In genomic region chrX:140214198-140214849, GRCm38 (mm10) we compare ENCODE assay signal across 16 mouse cellular contexts.
DNase-seq lines count a peak whose midpoint lies in the region; ATAC-seq and TF ChIP-seq lines count a peak whose summit lies in the region.
"Had no signal": no experiment of that assay in that cellular context is flagged by ENCODE, and none has a peak within 500 bp of the region (broad histone marks: within the 10 kb centered on the region; RNA-seq: fewer than 3 reads in every experiment).

No protein-coding gene starts in this region.

- 46% methylated on average over 4 of the region's 4 CpGs for WGBS in hindbrain, embryonic 16.5 days
- 69% methylated on average over 4 of the region's 4 CpGs for WGBS in hindbrain, embryonic 10.5 days

- H3K4me1 ChIP-seq in hindbrain, embryonic 16.5 days (ENCODE audit: control insufficient read depth, insufficient read depth, low read depth, low read length) = peaks cover 2% of the 10 kb centered on the region; the same call in 1 of the 2 replicates
- no peaks in the 10 kb centered on the region for H3K4me1 ChIP-seq in hindbrain, embryonic 10.5 days (replicated peaks)
- H3K4me1 ChIP-seq: embryonic facial prominence, embryonic 12.5 days; limb, embryonic 10.5 days; liver, embryonic 13.5 days had no signal

- no peaks in the 10 kb centered on the region for H3K36me3 ChIP-seq in hindbrain, embryonic 16.5 days (ENCODE audit: control insufficient read depth, insufficient read depth, low read length)
- H3K36me3 ChIP-seq in hindbrain, embryonic 10.5 days = no peaks in the 10 kb centered on the region
- H3K36me3 ChIP-seq: embryonic facial prominence, embryonic 12.5 days; limb, embryonic 10.5 days; liver, embryonic 13.5 days had no signal

- no peak overlapping the region for H3K4me2 ChIP-seq in hindbrain, embryonic 16.5 days (ENCODE audit: low read length)
- H3K4me2 ChIP-seq: embryonic facial prominence, embryonic 12.5 days; liver, embryonic 13.5 days; midbrain, embryonic 11.5 days had no signal

- no peak for TF ChIP-seq CTCF in brain, embryonic 14.5 days (IDR thresholded peaks at IDR 0.05; ENCODE audit: borderline replicate concordance, extremely low read depth, insufficient read depth, insufficient read length)

- 0 out of 2 replicates have a peak, but pooled peaks have one; percentile 27 for ATAC-seq in hindbrain, embryonic 16.5 days
- ATAC-seq: forebrain, embryonic 14.5 days; inflammation-experienced regulatory T-cells, adult 6 months had no signal

- no peaks in the 10 kb centered on the region for H3K9me3 ChIP-seq in hindbrain, embryonic 16.5 days (ENCODE audit: control insufficient read depth, low read length)
- H3K9me3 ChIP-seq in hindbrain, embryonic 10.5 days = no peaks in the 10 kb centered on the region
- H3K9me3 ChIP-seq: embryonic facial prominence, embryonic 12.5 days; limb, embryonic 10.5 days; liver, embryonic 13.5 days had no signal

- no peak for DNase-seq in hindbrain, embryonic 10.5 days (ENCODE audit: low spot score)
- peak; percentile 26 for DNase-seq in brain, embryonic 14.5 days (ENCODE audit: low read depth)
- DNase-seq in cerebellum, adult 11-12 months = peak; percentile 25
- peak; percentile 24 for DNase-seq in gonadal fat pad, adult 2 months (ENCODE audit: low read depth)
- DNase-seq in layer of hippocampus, adult 9-11 months = no peak
- DNase-seq in spleen, postnatal 10 days (ENCODE audit: low spot score in 2 of 2) = no peak
- DNase-seq: adrenal gland, postnatal 14 days; heart, adult 18-20 months; liver, embryonic 13.5 days had no signal

- no peak overlapping the region for H3K4me3 ChIP-seq in hindbrain, embryonic 16.5 days (ENCODE audit: low read length)
- no peak overlapping the region for H3K4me3 ChIP-seq in hindbrain, embryonic 10.5 days
- H3K4me3 ChIP-seq: embryonic facial prominence, embryonic 12.5 days; limb, embryonic 10.5 days; liver, embryonic 13.5 days had no signal

- TF ChIP-seq POLR2A in brain, embryonic 14.5 days (IDR thresholded peaks at IDR 0.05; ENCODE audit: borderline replicate concordance, extremely low read depth, insufficient read depth, insufficient read length, poor library complexity, severe bottlenecking) = no peak

- peaks cover 3% of the 10 kb centered on the region for H3K27me3 ChIP-seq in hindbrain, embryonic 16.5 days (replicated peaks; ENCODE audit: control insufficient read depth, insufficient read depth, low read length)
- peaks cover 73% of the 10 kb centered on the region for H3K27me3 ChIP-seq in hindbrain, embryonic 10.5 days (ENCODE audit: insufficient read depth, poor library complexity, severe bottlenecking)
- H3K27me3 ChIP-seq: embryonic facial prominence, embryonic 12.5 days; liver, embryonic 13.5 days had no signal

- no peak overlapping the region for H3K9ac ChIP-seq in hindbrain, embryonic 16.5 days (ENCODE audit: low read depth, low read length)
- H3K9ac ChIP-seq: embryonic facial prominence, embryonic 12.5 days; liver, embryonic 13.5 days had no signal

- no peak overlapping the region for H3K27ac ChIP-seq in hindbrain, embryonic 16.5 days (ENCODE audit: low read depth, low read length)
- H3K27ac ChIP-seq in hindbrain, embryonic 10.5 days = no peak overlapping the region
- H3K27ac ChIP-seq: embryonic facial prominence, embryonic 12.5 days; kidney, postnatal 0 days; limb, embryonic 10.5 days; liver, embryonic 13.5 days had no signal

Comparison
In these comparisons a context has a peak if more than half of its experiments do, and no peak if none do; other contexts are left out.
1. DNase-seq: peak in brain, embryonic 14.5 days (single experiment), cerebellum, adult 11-12 months (single experiment) and gonadal fat pad, adult 2 months (single experiment); none in hindbrain, embryonic 10.5 days (single experiment), layer of hippocampus, adult 9-11 months (single experiment) and spleen, postnatal 10 days (0 of 2).